Mouse (Mus musculus) cerebellum, adult 9-11 months (tissue): ENCODE data around the gene S100a9.

Source experiments
- DNase-seq: peaks from one replicate; pipeline ENCODE4 v3.0.0; 2022

Gene S100a9

GRCm38 (mm10) chr3:90695613-90696012 lies at the start of gene S100a9:
S100a9 (minus strand) TSS chr3:90695721.
- no peak for DNase-seq

- DNase-seq = no peak
These were observed 31.1 kb upstream of the S100a9 start, which contains the start of gene Pglyrp4 for GRCm38 (mm10) chr3:90726606-90727005. Pglyrp4 (plus strand) TSS chr3:90726906.

DNA sequence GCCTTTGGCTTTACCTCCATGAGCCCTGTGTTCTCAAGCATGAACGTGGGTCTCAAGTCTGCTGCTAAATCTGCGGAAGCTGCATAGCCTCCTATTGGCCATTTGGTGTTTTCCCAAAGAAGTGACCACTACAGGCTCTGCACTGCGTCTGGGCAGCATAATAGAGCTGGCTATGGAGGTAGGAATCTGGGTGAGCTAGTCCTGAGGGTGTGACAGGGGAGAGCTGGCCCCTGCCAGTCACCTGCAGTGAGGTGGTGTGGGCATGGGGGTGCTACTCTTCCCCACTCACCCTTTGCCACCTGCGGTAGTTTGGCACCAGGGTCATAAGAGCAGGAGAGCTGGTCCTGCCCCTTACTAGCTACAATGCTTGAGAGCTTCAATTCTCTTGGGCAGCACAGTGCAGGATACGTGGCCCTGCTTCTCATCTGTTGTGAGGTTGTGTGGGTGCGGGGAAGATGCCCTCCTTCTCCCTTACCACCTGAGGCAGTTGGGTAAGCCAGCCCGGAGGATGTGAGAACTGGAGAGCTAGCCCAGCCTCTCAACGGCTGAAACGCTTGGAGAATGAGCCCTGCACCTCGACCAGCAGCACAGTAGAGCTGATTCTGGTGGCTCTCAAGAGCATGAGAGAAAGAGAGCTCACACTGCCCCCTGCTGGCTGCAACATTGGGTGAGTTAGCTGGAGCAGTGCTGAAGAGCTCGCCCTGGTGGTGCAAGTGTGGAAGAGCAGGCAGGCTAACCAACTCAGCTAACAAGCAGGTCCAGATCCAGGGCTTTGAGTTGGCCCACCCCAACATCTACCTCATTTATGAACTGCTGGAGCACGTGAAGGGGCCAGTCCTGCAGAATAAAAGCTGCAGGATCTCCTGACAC lies 14.3 kb upstream of the S100a9 start:
- peak; percentile 44 for DNase-seq

GRCm38 (mm10) chr3:90708523-90709202 lies 13.1 kb upstream of the S100a9 start:
- DNase-seq = no peak

DNA sequence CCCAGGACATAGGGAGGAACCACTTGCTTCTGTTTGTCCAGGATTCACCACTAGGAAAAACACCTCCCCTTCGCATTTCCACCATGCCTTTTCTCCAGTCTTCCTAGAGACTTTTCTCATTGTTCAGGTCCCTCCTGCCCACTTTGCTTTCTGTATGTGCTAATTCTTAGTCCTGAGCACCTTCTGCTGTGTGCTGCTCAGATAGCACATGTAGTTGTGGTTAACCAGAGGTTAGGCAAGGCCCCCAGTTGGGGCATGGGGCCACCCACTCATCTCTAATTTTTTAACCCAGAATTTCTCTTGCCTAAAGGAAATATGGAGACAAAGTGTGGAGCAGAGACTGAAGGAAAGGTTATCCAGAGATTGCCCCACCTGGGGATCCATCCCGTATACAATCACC lies 6.7 kb upstream of the S100a9 start:
- DNase-seq = no peak

DNA sequence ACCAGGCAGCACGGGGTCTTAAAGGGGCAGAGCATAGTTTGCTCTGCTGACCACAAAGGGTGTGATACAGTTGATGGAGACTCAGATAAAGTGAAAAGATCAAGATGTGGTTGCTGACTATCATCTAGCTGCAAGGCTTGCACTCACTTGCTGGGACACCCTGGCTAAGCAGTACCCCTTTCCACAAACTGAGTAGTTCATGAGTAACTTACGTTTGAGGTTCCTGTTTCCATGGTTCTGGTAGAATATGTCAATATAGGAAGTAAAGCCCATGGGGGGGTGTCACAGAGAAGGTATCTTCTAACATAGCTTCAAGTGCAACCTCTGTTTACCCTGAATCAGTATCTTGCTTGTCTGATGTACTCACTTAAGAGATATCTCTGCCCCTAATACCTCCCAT lies 2.0 kb downstream of the S100a9 start:
- no peak for DNase-seq

GRCm38 (mm10) chr3:90686835-90687234 lies 8.7 kb downstream of the S100a9 start:
- no peak for DNase-seq

GRCm38 (mm10) chr3:90683929-90684328 lies 11.6 kb downstream of the S100a9 start:
- no peak for DNase-seq

DNA sequence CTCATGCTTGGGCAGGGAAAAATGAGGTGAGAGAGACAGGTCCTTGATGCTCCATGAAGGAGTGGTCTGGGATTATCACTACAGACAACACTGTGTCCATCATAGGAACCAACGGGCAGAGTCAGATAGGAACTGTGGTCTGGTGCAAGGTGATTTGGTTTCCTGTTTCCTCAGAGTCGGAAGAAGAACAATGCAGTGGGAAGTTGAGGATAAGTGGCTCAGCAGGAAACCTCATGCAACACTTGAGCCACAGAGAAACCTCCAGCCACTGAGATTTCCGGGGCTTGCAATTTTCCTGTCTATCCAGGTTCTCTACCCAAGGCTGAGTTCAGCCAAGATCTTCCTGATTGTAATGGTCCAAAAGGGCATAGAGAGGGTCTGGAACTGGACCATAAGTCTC lies 16.9 kb downstream of the S100a9 start:
- no peak for DNase-seq

DNA sequence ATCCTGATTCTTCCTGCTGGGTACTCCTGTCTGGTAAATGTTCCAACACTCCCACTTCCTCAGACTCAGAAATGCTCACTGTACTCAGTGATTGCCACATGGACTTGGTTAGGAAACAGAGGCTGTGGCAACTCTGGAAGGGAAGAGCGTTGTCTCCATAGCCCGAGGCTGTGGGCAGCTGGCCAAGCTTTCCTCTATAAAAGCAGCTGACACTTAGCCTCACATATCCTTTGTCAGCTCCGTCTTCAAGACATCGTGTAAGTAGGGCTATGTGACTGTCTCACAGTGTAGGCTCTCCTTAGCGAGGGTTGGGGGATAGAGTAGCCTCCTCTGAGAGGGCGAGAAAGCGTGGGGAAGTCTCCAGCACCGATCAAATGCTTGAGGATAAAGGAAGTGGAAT lies 26.7 kb downstream of the S100a9 start, which contains the start of gene S100a8:
S100a8 (plus strand) TSS at position 133 of the 400 bp plus-strand sequence.
- no peak for DNase-seq

DNA sequence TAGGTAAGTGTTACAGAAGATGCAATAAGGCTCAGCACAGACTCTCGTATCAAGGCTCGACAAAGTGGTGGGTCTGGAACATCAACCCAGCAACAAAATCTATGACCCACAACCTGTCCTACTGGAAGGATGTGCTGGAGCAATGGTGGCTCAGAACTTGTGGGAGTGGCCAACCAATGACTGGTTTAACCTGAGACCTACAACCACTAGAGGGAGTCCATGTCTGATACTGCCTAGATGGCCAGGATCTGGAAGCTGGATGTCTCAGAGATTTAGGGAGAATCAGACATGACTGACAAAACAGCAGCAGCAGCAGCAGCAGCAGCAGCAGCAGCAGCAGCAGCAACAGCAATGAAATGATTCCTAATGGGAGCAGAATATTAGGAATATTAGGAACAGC lies 31.3 kb downstream of the S100a9 start:
- no peak for DNase-seq

DNA sequence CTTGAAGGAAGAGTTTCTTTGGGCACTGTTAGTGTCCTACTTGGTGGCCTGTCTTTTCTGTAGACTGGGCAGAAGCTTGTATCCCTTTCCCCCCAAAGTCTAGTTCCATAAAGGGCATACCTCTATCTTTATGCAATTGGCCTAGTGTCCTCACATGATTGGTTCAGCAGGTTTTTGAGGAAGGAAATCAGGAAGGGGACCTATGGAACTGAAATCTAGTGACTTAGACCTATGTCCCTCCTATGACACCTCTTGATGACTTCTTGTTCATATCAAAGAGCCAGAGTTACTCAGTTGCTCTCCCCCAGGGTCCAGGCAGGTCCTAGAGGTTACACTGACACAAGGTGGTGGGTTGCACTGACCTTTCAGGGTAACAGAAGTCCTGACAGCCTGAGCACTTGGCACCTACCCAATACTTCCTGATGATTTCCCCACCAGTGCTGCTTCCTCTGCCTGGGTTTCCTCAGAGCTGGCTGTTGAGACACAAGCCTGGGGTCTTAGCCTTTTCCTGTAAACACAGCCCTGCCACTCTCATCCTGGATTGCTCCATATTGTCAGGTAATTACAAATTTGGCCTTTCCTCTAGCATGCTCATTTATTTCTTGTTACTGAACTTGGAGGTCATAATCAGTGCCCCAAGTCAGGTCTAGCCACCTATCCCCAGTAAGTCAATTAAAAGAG lies 36.0 kb downstream of the S100a9 start:
- DNase-seq = no peak

DNA sequence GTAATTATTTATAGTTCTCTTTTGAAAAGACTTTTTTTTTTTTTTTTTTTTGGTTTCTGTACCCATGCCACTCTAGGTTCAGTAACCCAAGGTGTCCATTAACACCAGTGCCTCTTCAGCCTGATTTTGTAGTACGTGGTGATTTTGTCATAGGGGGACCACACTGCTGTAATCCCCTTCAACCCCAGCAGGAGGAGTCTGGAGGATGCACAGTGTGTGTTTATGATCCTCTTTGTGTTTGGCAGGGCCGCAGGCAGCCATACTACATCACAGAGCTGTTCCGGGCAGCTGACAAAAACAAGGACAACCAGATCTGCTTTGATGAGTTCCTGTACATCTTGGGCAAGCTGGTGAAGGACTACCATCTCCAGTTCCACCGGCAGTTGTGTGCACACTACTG lies 38.1 kb downstream of the S100a9 start:
- no peak for DNase-seq

- no peak for DNase-seq
These were observed 41.8 kb downstream of the S100a9 start, which contains the start of gene S100a7a for GRCm38 (mm10) chr3:90653717-90654116. S100a7a (plus strand) TSS chr3:90654017.

GRCm38 (mm10) chr3:90652878-90653508 lies 42.5 kb downstream of the S100a9 start:
- DNase-seq = peak; percentile 31

GRCm38 (mm10) chr3:90649832-90650231 lies 45.7 kb downstream of the S100a9 start:
- DNase-seq = no peak

DNA sequence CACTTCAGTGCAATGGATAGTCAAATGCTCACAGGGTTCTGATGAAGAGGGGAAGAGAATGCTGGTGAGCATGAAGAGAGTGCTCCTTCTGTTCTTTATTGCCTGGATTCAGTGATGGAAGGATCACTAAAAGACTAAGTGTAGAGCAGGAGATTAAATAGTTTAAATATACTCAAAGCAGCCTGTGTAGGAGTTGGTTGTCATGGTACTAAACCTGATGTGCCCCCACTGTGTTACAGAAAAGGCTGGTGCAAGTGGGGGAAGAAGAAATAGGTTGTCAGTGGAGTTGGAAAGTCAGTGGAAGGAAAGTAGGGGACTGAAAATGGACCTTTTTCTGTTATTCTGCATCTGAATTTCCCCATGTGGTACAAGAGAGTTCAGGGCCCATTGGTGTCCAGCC lies 46.5 kb downstream of the S100a9 start:
- DNase-seq = no peak

- DNase-seq = no peak
These were observed 48.2 kb downstream of the S100a9 start for GRCm38 (mm10) chr3:90647291-90647690.

- DNase-seq = no peak
These were observed 51.3 kb downstream of the S100a9 start for GRCm38 (mm10) chr3:90644220-90644619.
